Mouse (Mus musculus): ENCODE measurements at regions not wholly inside any gene's neighbourhood (a gene's known extent, or its start where the extent isn't known, plus 50 kb on each side); places are given as distances from the start of the nearest gene placed in this dataset.

- DNase-seq: no peak
These were observed 682.7 kb upstream of the Pou3f3 start for GRCm38 (mm10) chr1:42012911-42013310.

- DNase-seq: no peak
These were observed 676.6 kb upstream of the Pou3f3 start for GRCm38 (mm10) chr1:42018966-42019365.

DNA sequence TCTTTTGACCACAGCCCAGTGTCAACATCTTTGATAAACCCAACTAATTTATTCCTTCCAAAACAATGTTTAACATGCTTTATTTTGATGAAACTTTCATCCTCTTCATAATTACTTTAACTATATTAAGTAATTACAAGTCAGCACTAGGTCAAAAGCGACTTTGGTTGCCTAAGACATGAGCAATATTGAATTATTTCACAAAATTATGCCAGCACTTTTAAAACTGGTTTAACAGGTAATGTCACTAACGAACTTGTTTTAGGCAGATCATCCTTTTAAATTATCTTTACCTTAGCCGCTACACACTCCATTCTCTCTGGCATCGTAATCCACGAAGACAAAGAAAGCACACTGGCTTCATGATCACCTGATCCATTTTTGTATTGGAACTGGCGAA, 669.8 kb upstream of the Pou3f3 start:
- DNase-seq: no peak

- DNase-seq: no peak
These were observed 669.1 kb upstream of the Pou3f3 start for GRCm38 (mm10) chr1:42026423-42026822.

GRCm38 (mm10) chr1:42033786-42034185, 661.8 kb upstream of the Pou3f3 start:
- DNase-seq: no peak

- DNase-seq: no peak
These were observed 660.2 kb upstream of the Pou3f3 start for GRCm38 (mm10) chr1:42035371-42035770.

DNA sequence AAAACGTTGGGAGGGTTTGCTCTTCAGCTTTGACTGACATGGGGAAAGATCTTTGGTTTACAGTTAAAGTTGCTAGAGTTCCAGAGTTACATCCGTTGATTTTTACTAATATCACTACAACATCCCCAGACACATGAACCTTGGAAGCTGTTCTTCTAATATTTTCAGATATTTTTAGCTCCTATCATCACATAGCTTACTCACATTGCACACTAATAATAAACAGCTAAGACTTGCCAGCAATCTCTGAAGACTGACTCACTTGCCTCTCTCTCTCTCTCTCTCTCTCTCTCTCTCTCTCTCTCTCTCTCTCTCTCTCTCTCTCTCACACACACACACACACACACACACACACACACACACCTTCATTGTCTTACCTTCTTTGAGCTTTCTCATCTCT, 654.0 kb upstream of the Pou3f3 start:
- DNase-seq: no peak

DNA sequence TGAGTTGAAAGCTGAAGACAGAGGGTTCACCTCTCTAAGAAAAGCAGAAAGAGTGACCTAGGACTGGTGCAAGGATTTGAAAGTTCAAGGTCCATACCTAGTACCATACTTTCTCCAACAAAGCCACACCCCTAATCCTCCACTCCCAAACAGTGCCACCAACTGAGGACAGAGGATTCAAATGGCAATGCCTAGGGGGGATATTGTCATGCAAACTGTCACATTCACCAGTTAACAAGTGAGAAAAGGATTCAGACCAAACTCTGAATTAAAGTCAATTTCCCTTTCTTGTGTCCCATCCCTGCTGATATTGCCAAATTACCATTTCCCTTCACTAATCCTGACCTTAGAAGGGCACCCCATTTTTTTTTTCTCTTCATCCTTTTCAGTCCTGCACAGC, 637.1 kb upstream of the Pou3f3 start:
- DNase-seq: no peak

GRCm38 (mm10) chr1:42070064-42070463, 625.5 kb upstream of the Pou3f3 start:
- DNase-seq: no peak

GRCm38 (mm10) chr1:42096026-42096425, 599.5 kb upstream of the Pou3f3 start:
- no peak for DNase-seq

GRCm38 (mm10) chr1:42098580-42098979, 597.0 kb upstream of the Pou3f3 start:
- DNase-seq: no peak

DNA sequence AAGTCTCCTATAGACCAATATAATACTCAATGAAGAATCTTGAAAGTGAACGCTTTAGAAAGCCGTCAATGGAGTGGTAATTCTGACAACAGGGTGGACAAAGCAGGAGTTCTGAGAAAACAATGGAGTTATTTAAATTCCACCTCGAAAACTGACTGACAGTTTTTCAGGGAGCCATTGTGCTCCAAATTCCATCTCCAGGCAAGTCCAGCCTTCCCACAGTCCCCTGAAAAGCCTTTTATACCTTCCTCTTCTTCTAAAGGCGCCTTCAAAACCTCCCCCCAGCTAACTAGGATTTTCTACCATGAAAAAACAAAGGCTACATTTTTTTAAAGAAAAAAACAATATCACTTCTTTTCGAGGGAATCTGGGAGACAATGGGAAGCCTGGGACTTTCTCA, 588.0 kb upstream of the Pou3f3 start:
- DNase-seq: no peak

DNA sequence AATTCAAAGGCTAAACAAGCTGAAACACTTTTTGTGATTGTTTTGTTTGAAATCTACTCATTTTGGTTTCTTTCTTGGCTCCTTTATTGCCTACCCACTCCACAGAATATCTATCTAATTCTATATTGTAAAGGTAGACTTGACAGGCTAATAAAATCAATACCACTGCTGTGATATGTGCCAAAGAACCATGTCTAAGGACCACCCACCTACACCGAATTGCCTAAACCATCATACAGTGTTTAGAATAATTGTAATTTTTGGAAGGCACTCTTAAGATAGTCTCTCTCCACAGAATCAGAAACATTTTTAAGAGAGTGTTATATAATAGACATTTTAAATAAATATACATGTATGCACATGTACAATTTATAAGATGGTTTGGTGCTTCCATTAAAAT, 587.6 kb upstream of the Pou3f3 start:
- DNase-seq: no peak

- DNase-seq: no peak
These were observed 543.3 kb upstream of the Pou3f3 start for GRCm38 (mm10) chr1:42152175-42152790.

DNA sequence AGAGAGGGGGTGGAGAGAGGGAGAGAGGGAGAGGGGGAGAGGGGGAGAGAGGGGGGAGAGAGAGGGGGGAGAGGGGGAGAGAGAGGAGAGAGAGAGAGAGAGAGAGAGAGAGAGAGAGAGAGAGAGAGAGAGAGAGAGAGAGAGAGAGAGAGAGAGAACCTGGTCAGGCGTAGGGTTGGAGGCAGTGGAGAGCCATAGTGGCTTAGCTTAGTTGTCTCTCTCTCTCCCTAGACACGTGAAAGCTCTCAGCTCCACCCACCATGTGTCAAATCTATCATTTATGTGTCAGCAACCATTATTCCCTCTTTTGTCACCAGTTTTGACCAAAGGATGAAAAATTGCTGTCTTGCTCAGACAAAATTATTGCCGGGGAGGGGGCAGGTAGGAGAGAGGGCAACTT, 542.7 kb upstream of the Pou3f3 start:
- DNase-seq: no peak

DNA sequence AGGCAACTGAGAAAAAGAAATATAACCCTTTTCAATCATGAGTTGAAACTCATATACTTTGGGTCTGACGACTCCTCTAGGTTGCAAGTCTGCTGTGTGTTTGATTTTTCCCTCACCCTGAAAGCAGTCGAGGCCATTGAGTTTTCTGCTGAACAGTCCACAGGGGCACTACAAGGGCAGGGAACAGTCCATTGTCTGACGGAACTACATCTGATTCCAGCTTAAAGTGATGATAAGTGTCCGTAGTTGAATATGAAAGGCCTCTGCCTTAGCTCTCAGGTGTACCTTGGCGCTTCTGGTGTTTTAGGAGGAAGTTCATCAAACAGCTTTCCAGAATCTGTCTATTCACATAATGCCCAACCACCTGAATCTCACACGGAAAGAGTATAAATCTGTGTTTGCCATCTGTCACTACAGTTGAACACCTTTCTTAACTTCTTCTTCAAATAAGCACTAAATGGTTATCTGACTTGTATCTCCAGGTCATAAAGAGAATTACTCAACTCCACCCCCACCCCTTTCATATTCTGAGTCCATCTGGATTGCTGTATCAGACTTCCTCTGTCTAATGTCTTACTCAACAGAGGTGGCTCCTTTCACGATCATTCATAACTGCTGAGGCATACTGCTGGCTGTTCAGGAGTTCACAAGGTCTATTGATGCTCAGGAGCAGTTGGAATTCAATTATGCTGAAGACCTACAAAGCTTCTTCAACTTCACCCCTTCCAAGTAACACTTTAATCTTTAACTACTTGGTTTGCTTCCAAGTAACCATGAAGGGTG, 527.6 kb upstream of the Pou3f3 start:
- no peak for DNase-seq

DNA sequence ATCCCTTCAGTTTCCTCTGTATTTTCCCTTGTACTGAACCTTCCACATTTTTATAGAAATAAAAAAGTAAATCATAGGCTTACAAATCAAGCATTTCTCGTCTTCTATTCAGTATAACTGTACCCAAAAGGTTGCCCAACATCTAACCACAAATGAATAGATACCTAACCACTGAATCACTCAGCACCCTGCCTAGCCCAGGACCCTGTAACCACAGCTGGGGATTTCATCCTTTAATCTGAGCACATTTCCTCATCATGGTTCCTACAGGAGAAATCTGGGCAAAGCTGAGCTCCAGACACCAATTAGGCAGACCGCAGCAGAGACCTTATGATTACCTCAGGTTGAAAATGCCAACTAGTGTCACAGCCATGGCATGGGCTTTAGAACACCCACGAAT, 526.1 kb upstream of the Pou3f3 start:
- DNase-seq: no peak

DNA sequence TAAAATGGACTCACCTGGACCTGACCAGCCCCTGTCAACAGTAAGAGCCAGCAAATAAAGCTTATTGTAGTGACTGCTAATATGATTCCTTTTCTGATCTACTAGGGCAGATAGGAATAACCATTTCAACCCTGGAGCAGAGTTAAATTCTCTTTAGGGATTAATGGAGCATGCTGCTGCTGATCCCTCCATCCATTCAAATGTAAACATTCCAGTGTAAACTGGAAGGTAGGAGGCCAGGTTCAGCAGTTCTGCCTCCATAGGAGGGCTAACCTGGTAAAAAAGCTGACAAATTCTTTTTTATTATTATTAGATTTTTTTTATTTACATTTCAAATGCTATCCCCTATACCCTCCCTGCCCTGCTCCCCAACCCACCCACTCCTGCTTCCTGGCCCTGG, 509.3 kb upstream of the Pou3f3 start:
- no peak for DNase-seq

DNA sequence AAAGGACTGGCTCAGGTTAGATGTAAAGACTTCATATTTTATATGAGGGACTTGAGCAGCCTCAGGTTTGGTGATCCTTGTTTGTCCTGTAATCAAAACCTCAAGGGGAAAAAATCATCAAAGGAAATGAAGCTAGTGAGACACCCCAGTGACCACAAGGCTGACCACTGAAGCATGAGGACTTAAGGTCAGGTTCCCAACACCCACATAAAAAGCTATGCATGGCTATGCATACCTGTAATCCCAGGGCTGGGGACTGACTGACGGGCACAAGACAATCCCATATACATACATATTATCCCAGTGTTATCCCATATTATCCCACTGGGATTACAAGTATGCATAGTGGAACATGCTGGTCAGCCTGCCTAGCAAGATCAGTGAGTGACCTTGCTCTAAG, 467.5 kb upstream of the Pou3f3 start:
- DNase-seq: no peak

GRCm38 (mm10) chr1:42229711-42230110, 465.9 kb upstream of the Pou3f3 start:
- no peak for DNase-seq

DNA sequence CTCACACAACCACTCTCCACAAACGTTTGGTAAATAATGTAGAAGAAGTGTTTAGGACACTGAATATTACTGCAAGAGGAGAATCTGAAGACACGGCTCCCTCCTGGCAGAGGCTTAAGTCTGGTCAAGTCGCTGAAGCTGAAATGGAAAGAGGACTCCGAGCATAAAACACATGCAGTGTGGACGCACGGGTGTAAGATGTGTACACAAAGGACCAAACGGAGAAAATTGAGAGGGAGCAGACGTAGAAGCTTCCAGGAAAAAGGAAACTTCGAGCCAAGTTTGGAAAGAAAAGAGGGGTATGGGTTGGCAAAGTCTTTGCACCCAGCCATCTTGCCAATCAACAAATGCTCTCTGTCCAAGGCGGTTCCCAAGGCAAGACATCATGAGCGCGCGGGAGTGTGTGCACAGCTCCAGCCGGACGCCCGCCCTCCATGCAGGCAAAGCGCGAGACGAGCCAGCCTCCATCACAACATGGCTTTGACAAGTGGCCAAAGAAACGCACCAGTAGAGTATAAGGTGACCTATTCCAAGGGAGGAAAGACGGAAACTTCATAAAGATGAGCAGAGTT, 465.0 kb upstream of the Pou3f3 start:
- DNase-seq: no peak

GRCm38 (mm10) chr1:42231091-42231490, 464.5 kb upstream of the Pou3f3 start:
- no peak for DNase-seq

DNA sequence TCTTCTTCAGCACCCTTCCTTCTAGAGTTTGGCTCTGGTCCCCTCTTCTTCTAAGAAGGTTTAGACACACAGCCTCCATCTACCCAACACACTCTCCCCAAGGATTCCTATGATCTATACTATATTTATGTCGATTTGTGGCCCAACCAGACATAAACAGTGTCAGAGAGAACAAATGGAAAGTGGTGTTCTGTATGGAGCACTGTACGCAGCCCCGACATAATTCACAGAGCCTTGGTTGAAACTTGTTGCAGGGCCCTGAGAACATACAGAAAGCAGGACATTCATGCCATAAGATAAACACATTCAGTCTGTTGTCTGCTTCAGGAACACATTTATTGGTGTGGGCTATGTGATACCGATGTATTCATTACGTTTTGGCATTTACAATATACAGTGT, 463.7 kb upstream of the Pou3f3 start:
- no peak for DNase-seq

GRCm38 (mm10) chr1:42232716-42233115, 462.9 kb upstream of the Pou3f3 start:
- DNase-seq: no peak

- no peak for DNase-seq
These were observed 462.3 kb upstream of the Pou3f3 start for GRCm38 (mm10) chr1:42233289-42233688.
